Mouse (Mus musculus): ENCODE results near the gene Tcf20.

GRCm38 (mm10) chr15:82968449-82968848 lies 19.2 kb downstream of the Tcf20 start:
- no peak for TF ChIP-seq CTCF (conservative IDR thresholded peaks at IDR 0.05; ENCODE audit: low read length)
- TF ChIP-seq POU5F1 (IDR thresholded peaks at IDR 0.05; ENCODE audit: borderline replicate concordance, low read length), result no peak
